Comparison of ENCODE assay signal across 14 mouse cellular contexts in genomic region chr10:110094433-110094832, GRCm38 (mm10).
DNase-seq lines count a peak whose midpoint lies in the region; ATAC-seq and TF ChIP-seq lines count a peak whose summit lies in the region.
"Had no signal": no experiment of that assay in that cellular context is flagged by ENCODE, and none has a peak within 500 bp of the region (broad histone marks: within the 10 kb centered on the region; RNA-seq: fewer than 3 reads in every experiment).

No protein-coding gene starts in this region.

- H3K9me3 ChIP-seq in liver, embryonic 11.5 days (ENCODE audit: control insufficient read depth, low read length) = no peaks in the 10 kb centered on the region
- H3K9me3 ChIP-seq: embryonic facial prominence, embryonic 15.5 days; hindbrain, embryonic 15.5 days; liver, embryonic 15.5 days; midbrain, embryonic 12.5 days had no signal

- no peak overlapping the region for H3K9ac ChIP-seq in liver, adult 2 months (ENCODE audit: low read depth, low read length)
- H3K9ac ChIP-seq in liver, embryonic 11.5 days (ENCODE audit: low read depth, low read length) = no peak overlapping the region
- H3K9ac ChIP-seq: embryonic facial prominence, embryonic 15.5 days; hindbrain, embryonic 15.5 days; liver, embryonic 15.5 days; midbrain, embryonic 12.5 days had no signal

- no peak for TF ChIP-seq CTCF in liver, adult 2 months (IDR thresholded peaks at IDR 0.05; ENCODE audit: low read depth, low read length)

- no peaks in the 10 kb centered on the region for H3K4me1 ChIP-seq in liver, adult 2 months (ENCODE audit: control insufficient read depth, insufficient read depth, low read length)
- H3K4me1 ChIP-seq in liver, embryonic 11.5 days (replicated peaks; ENCODE audit: control insufficient read depth, insufficient read depth, low read length) = no peaks in the 10 kb centered on the region
- H3K4me1 ChIP-seq: embryonic facial prominence, embryonic 15.5 days; hindbrain, embryonic 15.5 days; liver, embryonic 15.5 days; midbrain, embryonic 12.5 days had no signal

- H3K27ac ChIP-seq in liver, adult 2 months (replicated peaks; ENCODE audit: insufficient read depth, low read depth, low read length) = no peak overlapping the region
- no peak overlapping the region for H3K27ac ChIP-seq in liver, embryonic 11.5 days (ENCODE audit: low read depth, low read length)
- H3K27ac ChIP-seq: embryonic facial prominence, embryonic 15.5 days; hindbrain, embryonic 15.5 days; liver, embryonic 15.5 days; midbrain, embryonic 12.5 days had no signal

- peak; percentile 34 to 40 for DNase-seq in cerebellum, postnatal 14 days
- DNase-seq in cerebellum, adult 11 months = no peak
- DNase-seq in liver, adult 2 months (ENCODE audit: extremely low read depth, low read depth, low spot score) = peak; percentile 30
- DNase-seq in liver, embryonic 11.5 days (ENCODE audit: low spot score) = no peak
- DNase-seq in kidney, adult 9 months = peak; percentile 37
- DNase-seq in lung, postnatal 36 days = peak; percentile 10
- DNase-seq in ovary, adult 18-20 months (ENCODE audit: low spot score) = no peak
- DNase-seq: retina, postnatal 1 day had no signal

- no peaks in the 10 kb centered on the region for H3K36me3 ChIP-seq in liver, adult 2 months (ENCODE audit: control insufficient read depth, insufficient read depth, low read length)
- H3K36me3 ChIP-seq in liver, embryonic 11.5 days (ENCODE audit: control insufficient read depth, insufficient read depth, low read length) = no peaks in the 10 kb centered on the region
- H3K36me3 ChIP-seq: embryonic facial prominence, embryonic 15.5 days; hindbrain, embryonic 15.5 days; liver, embryonic 15.5 days; midbrain, embryonic 12.5 days had no signal

- ATAC-seq in liver, embryonic 11.5 days (replicated peaks; ENCODE audit: low FRiP score) = no peak
- ATAC-seq in CD4-positive, CD25-positive, alpha-beta regulatory T cell, adult 4 months = no peak
- ATAC-seq: forebrain, embryonic 14.5 days had no signal

- no peak overlapping the region for H3K4me2 ChIP-seq in liver, embryonic 11.5 days
- H3K4me2 ChIP-seq: embryonic facial prominence, embryonic 15.5 days; hindbrain, embryonic 15.5 days; liver, embryonic 15.5 days; midbrain, embryonic 12.5 days had no signal

- no peak overlapping the region for H3K4me3 ChIP-seq in liver, adult 2 months (ENCODE audit: insufficient read depth, low read depth, low read length)
- no peak overlapping the region for H3K4me3 ChIP-seq in liver, embryonic 11.5 days (ENCODE audit: low read depth, low read length)
- H3K4me3 ChIP-seq: embryonic facial prominence, embryonic 15.5 days; hindbrain, embryonic 15.5 days; liver, embryonic 15.5 days; midbrain, embryonic 12.5 days had no signal

- H3K27me3 ChIP-seq in liver, adult 2 months (ENCODE audit: control insufficient read depth, insufficient read depth, low read length) = no peaks in the 10 kb centered on the region
- H3K27me3 ChIP-seq in liver, embryonic 11.5 days (replicated peaks; ENCODE audit: control insufficient read depth, insufficient read depth, low read length) = no peaks in the 10 kb centered on the region
- H3K27me3 ChIP-seq: embryonic facial prominence, embryonic 15.5 days; hindbrain, embryonic 15.5 days; liver, embryonic 15.5 days; midbrain, embryonic 12.5 days had no signal

- no peaks in the 10 kb centered on the region for H3K79me2 ChIP-seq in liver, adult 2 months (ENCODE audit: control insufficient read depth, insufficient read depth, low read length)

- TF ChIP-seq POLR2A in liver, adult 2 months (IDR thresholded peaks at IDR 0.05; ENCODE audit: extremely low read depth, insufficient read depth, low read length) = no peak

Comparison
In these comparisons a context has a peak if more than half of its experiments do, and no peak if none do; other contexts are left out.
1. DNase-seq: peak in cerebellum, postnatal 14 days (2 of 2), liver, adult 2 months (single experiment), kidney, adult 9 months (single experiment) and lung, postnatal 36 days (single experiment); none in cerebellum, adult 11 months (single experiment), liver, embryonic 11.5 days (single experiment) and ovary, adult 18-20 months (single experiment).